In genomic region chr16:72677234-72677633, GRCm38 (mm10) we compare ENCODE assay signal across 15 mouse cellular contexts.
"Had no signal": no experiment of that assay in that cellular context is flagged by ENCODE, and none has a peak within 500 bp of the region (broad histone marks: within the 10 kb centered on the region; RNA-seq: fewer than 3 reads in every experiment).

No protein-coding gene starts in this region.

- ATAC-seq: inflammation-experienced regulatory T-cells, adult 6 months; intestine, postnatal 0 days; liver, embryonic 12.5 days had no signal

- H3K36me3 ChIP-seq: limb, embryonic 15.5 days; liver, embryonic 12.5 days; neural tube, embryonic 12.5 days; stomach, embryonic 15.5 days had no signal

- DNase-seq: kidney, postnatal 14 days; lung, embryonic 14.5 days; lung, postnatal 10 days; lung, postnatal 4 days; retina, postnatal 1 day; thymus, adult 2 months; thymus, postnatal 36 days had no signal

- H3K9ac ChIP-seq: limb, embryonic 15.5 days; liver, embryonic 12.5 days; lung, embryonic 14.5 days; neural tube, embryonic 12.5 days; stomach, embryonic 15.5 days had no signal

- H3K27me3 ChIP-seq: limb, embryonic 15.5 days; liver, embryonic 12.5 days; neural tube, embryonic 12.5 days; stomach, embryonic 15.5 days had no signal

- H3K9me3 ChIP-seq: limb, embryonic 15.5 days; liver, embryonic 12.5 days; neural tube, embryonic 12.5 days; stomach, embryonic 15.5 days had no signal

- H3K4me3 ChIP-seq: left cerebral cortex, adult 2 months; limb, embryonic 15.5 days; liver, embryonic 12.5 days; myocyte; neural tube, embryonic 12.5 days; stomach, embryonic 15.5 days had no signal

- H3K4me2 ChIP-seq: limb, embryonic 15.5 days; liver, embryonic 12.5 days; lung, embryonic 14.5 days; neural tube, embryonic 12.5 days; stomach, embryonic 15.5 days had no signal

- H3K4me1 ChIP-seq: limb, embryonic 15.5 days; stomach, embryonic 15.5 days had no signal

- H3K27ac ChIP-seq: left cerebral cortex, adult 2 months; limb, embryonic 15.5 days; liver, embryonic 12.5 days; neural tube, embryonic 12.5 days; stomach, embryonic 15.5 days had no signal
